Mouse (Mus musculus): ENCODE data around the gene Ubac1.

Gene Ubac1

DNA sequence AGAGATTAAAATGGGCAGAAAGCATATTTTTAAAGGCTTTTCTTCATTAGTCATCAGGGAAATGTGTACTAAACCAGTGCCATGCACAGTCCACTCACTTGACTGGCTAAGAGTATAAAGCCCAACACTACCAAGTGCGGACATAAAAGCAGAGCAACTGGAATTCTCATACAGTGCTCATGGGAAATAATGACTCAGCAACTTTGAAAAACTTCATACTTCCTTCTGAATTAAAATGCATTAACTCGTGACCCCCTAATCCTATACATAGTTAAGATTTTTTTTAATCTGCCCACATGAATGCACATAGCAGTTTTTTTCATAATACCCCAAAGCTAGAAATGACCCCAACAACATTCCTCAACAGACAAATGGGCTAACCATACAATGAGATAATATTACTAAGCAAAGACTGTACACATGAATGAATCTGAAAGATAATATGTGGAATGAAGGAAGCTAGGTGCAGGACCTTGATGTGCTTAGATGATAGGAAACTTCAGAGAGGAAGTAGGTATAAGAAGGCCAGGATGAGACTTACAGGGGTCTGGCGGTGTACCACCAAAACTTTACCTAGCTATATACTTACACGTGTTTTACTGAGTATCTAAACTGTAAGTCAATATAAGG lies 46.3 kb downstream of the Ubac1 start:
- no peak for DNase-seq (ENCODE audit: low read depth, low spot score)

DNA sequence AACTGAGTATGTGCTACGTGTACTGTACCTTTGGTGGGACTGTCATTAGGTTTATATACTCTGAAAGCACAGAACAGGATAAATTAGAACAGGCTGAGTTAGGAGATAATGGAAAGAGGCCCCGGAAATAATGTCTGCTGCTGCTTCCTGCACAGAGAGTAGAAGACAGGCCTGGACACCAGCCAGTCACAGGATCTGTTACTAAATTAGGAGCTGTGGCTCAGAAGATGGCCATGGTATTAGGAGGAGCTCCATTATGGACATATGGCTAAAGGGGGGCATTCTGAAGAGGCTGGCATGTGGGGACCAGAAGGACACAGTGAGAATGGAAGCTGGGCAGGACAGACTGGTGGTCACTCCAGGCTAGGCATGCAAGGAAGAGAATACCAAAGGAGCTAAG lies 51.1 kb downstream of the Ubac1 start:
- no peak for DNase-seq (ENCODE audit: low read depth, low spot score)

- DNase-seq (ENCODE audit: low read depth, low spot score): no peak
Measured at GRCm38 (mm10) chr2:25969319-25969718, 52.2 kb downstream of the Ubac1 start.

DNA sequence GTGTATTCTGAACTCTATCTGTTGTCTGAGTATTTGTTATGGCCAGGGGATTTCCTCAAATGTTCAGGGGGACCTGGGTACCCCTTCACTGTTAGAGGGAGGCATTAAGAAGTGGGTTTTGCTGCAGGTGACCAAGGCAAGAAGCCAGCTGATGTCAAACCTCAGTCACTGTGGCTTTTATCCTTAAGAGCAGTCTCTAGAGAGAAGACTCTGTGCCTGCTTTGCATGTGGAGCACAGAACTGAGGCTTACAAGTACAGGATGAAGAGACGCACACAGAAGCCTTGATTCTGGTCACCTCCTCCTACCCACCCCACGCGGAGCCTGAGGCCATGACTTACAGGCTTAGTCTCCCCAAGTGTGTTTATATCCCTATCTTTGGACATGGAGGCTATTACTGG lies 72.3 kb downstream of the Ubac1 start:
- no peak for DNase-seq (ENCODE audit: low read depth, low spot score)
